Mouse (Mus musculus) heart, embryonic 16.5 days (tissue): ENCODE results near the gene Pqlc2. TPM values are rescaled to one million over a fixed set of nuclear protein-coding genes. Genes with fewer than 3 reads are reported as not detected.

Source experiments
- ATAC-seq: fragments of 200-750 bp; cut with Nextera tagmentation; replicated peaks from 2 replicates; pipeline ENCODE4 v1.8.0; 2017; ENCODE audit warnings: moderate number of reproducible peaks; ENCODE audit not compliant: insufficient read depth, low FRiP score; ENCODE audit errors: extremely low read depth
- H3K27ac ChIP-seq: fragments of 300-500 bp; sonication (generic); 2 replicates; pipeline ENCODE4 v1.5.1; 2014; ENCODE audit warnings: mild to moderate bottlenecking, low read length, control low read depth, moderate library complexity
- H3K27me3 ChIP-seq: fragments of 300-500 bp; sonication (generic); 2 replicates; pipeline ENCODE4 v1.6.1; 2014; ENCODE audit warnings: low read length, mixed read lengths; ENCODE audit not compliant: control insufficient read depth, insufficient read depth
- H3K36me3 ChIP-seq: fragments of 300-500 bp; sonication (generic); 2 replicates; pipeline ENCODE4 v1.6.1; 2014; ENCODE audit not compliant: control insufficient read depth, insufficient read depth
- H3K4me1 ChIP-seq: fragments of 300-500 bp; sonication (generic); 2 replicates; pipeline ENCODE4 v1.6.1; 2014; ENCODE audit warnings: low read length, mixed read lengths; ENCODE audit not compliant: control insufficient read depth, insufficient read depth
- H3K4me2 ChIP-seq: fragments of 300-500 bp; sonication (generic); 2 replicates; pipeline ENCODE4 v1.6.1; 2014; ENCODE audit warnings: low read depth, mild to moderate bottlenecking, control low read depth, low read length
- H3K4me3 ChIP-seq: fragments of 300-500 bp; sonication (generic); 2 replicates; pipeline ENCODE4 v1.5.1; 2014; ENCODE audit warnings: mild to moderate bottlenecking, control low read depth, low read length
- H3K9ac ChIP-seq: fragments of 300-500 bp; sonication (generic); 2 replicates; pipeline ENCODE4 v1.6.1; 2014; ENCODE audit warnings: low read length, control low read depth
- H3K9me3 ChIP-seq: fragments of 300-500 bp; sonication (generic); replicated peaks from 2 replicates; pipeline ENCODE4 v1.6.1; 2016; ENCODE audit warnings: low read length; ENCODE audit not compliant: control insufficient read depth
- WGBS: fragments of 180-500 bp; shearing (Covaris S2); extraction: QIAGEN DNeasy Blood & Tissue Kit; methylation state at CpG from one replicate; pipeline ENCODE4 v1.1.7; 2014; 5-methylcytosine and 5-hydroxymethylcytosine counted together
- polyA plus RNA-seq: library from polyadenylated mRNA; unstranded; fragments of >200 nt; fragmentation: Nextera tagmentation; extraction: Ambion mirVana; gene quantifications from 2 replicates; pipeline ENCODE4 v1.2.1, GENCODE M21; 2015

Gene Pqlc2
- polyA plus RNA-seq, 1 experiment from 2014 or later, result 8.9 TPM

DNA sequence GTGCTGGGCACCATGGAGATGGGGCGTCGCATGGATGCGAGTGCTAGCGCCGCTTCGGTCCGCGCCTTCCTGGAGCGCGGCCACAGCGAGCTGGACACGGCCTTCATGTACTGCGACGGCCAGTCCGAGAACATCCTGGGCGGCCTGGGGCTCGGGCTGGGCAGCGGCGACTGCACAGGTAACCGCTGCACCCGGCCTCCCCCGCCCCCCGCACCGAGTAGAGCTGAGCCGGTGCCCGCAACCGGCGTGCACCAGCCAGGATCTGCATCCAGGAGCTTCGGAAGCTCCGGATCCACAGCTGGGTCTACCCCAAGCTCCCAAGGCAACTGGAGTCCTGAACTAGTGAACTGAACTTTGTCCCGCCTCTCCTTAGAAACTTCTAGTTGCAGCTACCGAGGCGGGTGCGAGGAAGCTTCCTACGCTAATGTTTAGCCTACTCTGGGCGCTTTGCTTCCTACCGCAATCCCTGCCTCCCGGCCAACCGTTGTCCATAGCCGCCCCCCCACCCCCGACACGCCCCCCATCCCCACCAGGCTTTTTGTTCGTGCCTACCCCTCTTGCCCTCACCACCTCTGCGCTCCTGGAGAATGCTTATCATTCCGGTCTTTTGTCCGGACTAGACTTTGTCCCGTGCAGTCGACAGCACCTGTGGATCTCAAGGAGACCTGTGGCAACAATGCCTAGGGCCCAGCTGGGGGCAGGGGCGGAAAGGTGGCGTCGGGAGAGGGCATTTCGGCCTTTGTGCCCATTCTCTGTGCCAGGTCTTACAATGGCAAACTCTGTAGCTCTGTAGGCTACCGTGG, 592 bp upstream of the Pqlc2 start:
- H3K4me2 ChIP-seq, result peak overlapping the region; percentile 99
- 2% methylated on average over 53 of the region's 53 CpGs for WGBS

DNA sequence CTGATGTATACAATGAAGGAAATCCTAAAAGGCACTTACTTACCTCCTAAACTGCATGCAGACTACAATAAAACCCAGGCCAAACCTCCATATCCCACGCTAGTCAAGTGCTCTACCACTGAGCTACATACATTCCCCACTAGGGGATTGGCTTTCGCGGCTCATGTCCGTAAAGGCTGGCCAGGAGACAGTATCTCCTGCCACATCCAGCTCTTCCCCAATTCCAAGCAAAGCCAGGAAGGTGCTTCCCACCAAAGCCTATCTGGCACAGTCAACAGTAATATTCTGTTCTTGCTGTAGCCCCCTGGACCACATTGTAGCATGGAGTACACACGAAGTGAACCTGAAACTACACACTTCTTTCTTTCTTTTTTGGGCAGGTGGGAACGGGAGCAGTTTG, 857 bp downstream of the Pqlc2 start:
- peak overlapping the region; percentile 99 for H3K4me2 ChIP-seq
- no peak overlapping the region for H3K27ac ChIP-seq
- no peaks in the 10 kb centered on the region for H3K9me3 ChIP-seq
- 23% methylated on average over 6 of the region's 6 CpGs for WGBS
- H3K4me3 ChIP-seq, result peak overlapping the region; percentile 93
- H3K27me3 ChIP-seq, result peaks cover 2% of the 10 kb centered on the region; the same call in 1 of the 2 replicates
- no peak for ATAC-seq
- H3K4me1 ChIP-seq, result peaks cover 17% of the 10 kb centered on the region
- 0 out of 2 replicates have a peak, but pooled peaks cover 3% of the 10 kb centered on the region for H3K36me3 ChIP-seq
- H3K9ac ChIP-seq, result peak overlapping the region; percentile 96

More for the DNA sequence above, 592 bp upstream of the Pqlc2 start:
- peak overlapping the region; percentile 96 for H3K9ac ChIP-seq
- peaks cover 17% of the 10 kb centered on the region for H3K4me1 ChIP-seq
- peaks cover 2% of the 10 kb centered on the region; the same call in 1 of the 2 replicates for H3K27me3 ChIP-seq
- ATAC-seq, result peak; percentile 74
- no peaks in the 10 kb centered on the region for H3K9me3 ChIP-seq
- H3K36me3 ChIP-seq, result peaks cover 9% of the 10 kb centered on the region
- H3K4me3 ChIP-seq, result peak overlapping the region; percentile 93
- peak overlapping the region; percentile 73 for H3K27ac ChIP-seq

DNA sequence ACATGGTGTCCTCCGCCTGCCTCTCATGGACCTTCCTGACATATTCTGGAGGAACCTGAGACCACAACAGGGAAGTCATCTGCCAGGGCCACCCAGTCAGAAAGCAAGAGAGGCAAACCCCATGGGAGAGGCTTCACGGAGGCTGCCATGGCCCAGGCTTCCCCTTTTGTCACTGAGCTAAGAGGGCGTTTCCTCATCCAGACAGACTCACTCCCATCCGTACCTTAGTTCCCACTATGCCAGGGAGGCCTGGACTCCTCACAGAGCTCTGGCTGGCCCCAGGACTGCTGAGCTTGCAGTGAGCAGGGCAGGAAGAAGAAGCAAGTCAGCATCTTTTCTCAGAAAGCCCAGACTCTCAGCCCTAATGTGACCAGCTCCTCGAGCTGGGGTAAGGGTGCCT, 2.6 kb downstream of the Pqlc2 start:
- no peak overlapping the region for H3K4me3 ChIP-seq
- ATAC-seq, result no peak
- H3K4me1 ChIP-seq, result peaks cover 17% of the 10 kb centered on the region
- H3K36me3 ChIP-seq, result 0 out of 2 replicates have a peak, but pooled peaks cover 3% of the 10 kb centered on the region
- H3K9ac ChIP-seq, result no peak overlapping the region
- H3K4me2 ChIP-seq, result no peak overlapping the region
- no peaks in the 10 kb centered on the region for H3K9me3 ChIP-seq
- peaks cover 2% of the 10 kb centered on the region; the same call in 1 of the 2 replicates for H3K27me3 ChIP-seq
- WGBS, result 82% methylated on average over 5 of the region's 5 CpGs
- no peak overlapping the region for H3K27ac ChIP-seq

DNA sequence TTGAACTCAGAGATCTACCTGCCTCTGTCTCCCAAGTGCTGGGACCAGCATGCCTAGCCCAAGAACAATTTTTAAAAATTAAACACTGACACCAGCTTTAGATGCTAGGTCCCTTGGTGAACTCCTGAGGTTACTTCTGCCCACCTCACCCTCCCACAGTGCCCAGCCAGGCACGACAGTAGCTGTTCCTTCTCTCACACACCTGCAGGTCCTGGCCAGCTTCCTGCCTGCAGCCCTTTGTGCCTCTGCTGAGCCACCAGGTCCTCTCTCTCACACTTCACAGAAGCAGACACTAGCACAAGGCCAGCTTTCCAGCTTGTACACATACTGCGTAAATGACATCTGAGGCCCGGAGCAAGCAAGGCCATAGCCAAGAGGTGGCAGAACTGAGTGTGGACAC, 5.0 kb downstream of the Pqlc2 start:
- no peak for ATAC-seq
- H3K4me3 ChIP-seq, result no peak overlapping the region
- H3K9ac ChIP-seq, result no peak overlapping the region
- 83% methylated on average over 3 of the region's 3 CpGs for WGBS
- no peaks in the 10 kb centered on the region for H3K9me3 ChIP-seq
- no peak overlapping the region for H3K27ac ChIP-seq
- no peak overlapping the region for H3K4me2 ChIP-seq
- peaks cover 10% of the 10 kb centered on the region; the same call in 1 of the 2 replicates for H3K4me1 ChIP-seq
- peaks cover 2% of the 10 kb centered on the region; the same call in 1 of the 2 replicates for H3K27me3 ChIP-seq
- 0 out of 2 replicates have a peak, but pooled peaks cover 3% of the 10 kb centered on the region for H3K36me3 ChIP-seq

DNA sequence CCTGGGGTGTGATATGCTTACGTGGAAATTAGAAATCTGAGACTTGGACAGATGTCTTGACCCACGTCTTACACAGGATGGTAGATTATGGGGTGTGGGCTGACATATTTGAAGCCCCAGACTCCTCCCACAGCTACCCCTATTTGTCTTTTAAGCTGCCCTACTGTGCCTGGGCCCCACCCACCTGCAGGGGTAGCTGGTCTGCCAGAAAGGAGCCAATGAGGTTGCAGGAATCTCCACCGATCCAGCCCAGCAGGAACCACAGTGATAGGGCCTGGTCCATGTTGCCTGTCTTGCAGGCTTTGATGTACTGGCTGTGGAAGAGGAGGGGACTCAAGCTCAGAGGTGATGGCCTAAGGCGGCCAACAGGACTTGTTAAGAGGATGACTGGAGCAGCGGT, 8.3 kb downstream of the Pqlc2 start:
- WGBS, result 65% methylated on average over 5 of the region's 5 CpGs
- Histone ChIP-seq H3K9ac (no peak overlapping the region), H3K9me3 (no peaks in the 10 kb centered on the region), H3K4me2 (no peak overlapping the region), H3K4me3 (no peak overlapping the region), H3K27ac (no peak overlapping the region), H3K36me3 (0 out of 2 replicates have a peak, but pooled peaks cover 2% of the 10 kb centered on the region), H3K4me1 (no peaks in the 10 kb centered on the region), H3K27me3 (no peaks in the 10 kb centered on the region)
- ATAC-seq, result no peak

DNA sequence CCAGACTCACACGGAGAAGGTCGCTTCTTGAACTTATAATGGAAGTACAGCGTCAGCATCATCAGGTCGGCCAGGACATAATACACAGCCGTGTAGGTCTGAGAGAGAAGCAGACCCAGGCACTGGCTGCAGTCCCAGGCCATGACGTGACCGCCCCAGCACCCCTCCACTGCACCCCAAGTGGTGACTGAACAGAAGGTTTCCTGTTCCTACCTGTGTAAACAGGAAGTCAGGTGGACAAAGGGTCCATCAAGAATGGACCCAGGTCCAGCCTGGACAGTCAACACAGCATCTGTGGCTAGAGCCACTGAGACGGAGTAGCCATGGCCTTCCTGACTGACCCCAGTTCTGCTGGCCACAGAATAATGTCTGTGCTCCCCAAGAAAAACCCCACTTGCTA, 8.7 kb downstream of the Pqlc2 start:
- Histone ChIP-seq H3K27me3 (no peaks in the 10 kb centered on the region), H3K9ac (no peak overlapping the region), H3K4me1 (no peaks in the 10 kb centered on the region), H3K36me3 (no peaks in the 10 kb centered on the region), H3K4me3 (no peak overlapping the region), H3K9me3 (no peaks in the 10 kb centered on the region), H3K4me2 (no peak overlapping the region), H3K27ac (no peak overlapping the region)
- no peak for ATAC-seq
- 90% methylated on average over 8 of the region's 8 CpGs for WGBS

DNA sequence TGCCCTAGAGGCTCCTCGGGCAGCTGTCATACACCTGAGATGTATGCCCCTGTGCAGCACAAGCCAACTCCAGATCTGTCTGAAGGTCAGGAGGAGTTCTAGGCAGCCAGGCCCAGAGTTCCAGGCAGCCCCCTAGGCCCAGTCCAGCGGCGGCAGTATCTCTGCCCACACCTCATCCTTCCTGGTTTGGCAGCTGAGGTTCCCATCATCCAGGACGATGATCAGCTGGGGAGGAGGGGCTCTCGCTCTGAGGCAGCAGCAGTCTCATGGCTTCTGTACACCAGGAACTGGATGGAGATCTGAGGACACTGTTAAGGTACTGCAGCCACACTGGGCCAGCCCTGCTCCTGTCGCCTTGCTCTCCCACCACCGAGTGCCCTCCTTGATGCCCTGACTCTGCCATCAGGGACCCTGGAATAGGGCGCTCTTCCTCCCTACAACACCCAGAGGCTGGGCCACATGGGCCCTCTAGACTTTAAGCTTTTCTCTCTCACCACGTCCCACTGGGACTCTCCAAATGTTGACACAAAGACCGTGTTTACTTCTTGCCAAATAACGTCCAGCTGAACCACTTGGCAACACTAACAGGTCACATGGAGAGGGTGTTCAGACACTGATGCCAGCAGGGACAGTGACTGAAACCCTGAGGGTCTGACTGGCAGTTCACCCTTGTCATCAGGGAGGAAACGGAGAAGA, 11.7 kb downstream of the Pqlc2 start:
- Histone ChIP-seq H3K27ac (no peak overlapping the region), H3K4me2 (no peak overlapping the region), H3K4me1 (no peaks in the 10 kb centered on the region), H3K9me3 (no peaks in the 10 kb centered on the region), H3K9ac (no peak overlapping the region), H3K36me3 (no peaks in the 10 kb centered on the region), H3K4me3 (no peak overlapping the region), H3K27me3 (no peaks in the 10 kb centered on the region)
- 67% methylated on average over 12 of the region's 12 CpGs for WGBS
- ATAC-seq, result no peak

DNA sequence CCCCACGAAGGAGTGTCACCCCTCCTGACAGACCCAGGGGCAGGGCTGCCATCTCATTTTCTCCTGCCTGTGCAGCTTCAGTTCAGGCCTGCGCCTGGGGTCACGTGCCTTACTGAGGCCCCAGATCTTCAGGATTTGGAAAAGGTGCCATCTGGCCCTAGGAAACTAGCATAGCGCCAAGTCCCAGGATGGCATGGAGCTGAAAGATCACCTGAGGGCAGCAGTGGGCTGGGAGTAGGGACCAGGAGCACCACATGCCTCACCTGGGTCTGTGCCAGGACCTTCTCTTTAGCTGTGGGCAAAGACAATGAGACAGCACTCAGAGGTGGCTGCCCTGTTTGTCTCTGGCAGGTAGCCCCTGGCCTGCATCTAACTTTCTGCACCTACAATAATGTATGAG, 12.9 kb downstream of the Pqlc2 start:
- H3K9me3 ChIP-seq, result no peaks in the 10 kb centered on the region
- 86% methylated on average over 4 of the region's 4 CpGs for WGBS
- no peak overlapping the region for H3K9ac ChIP-seq
- no peaks in the 10 kb centered on the region for H3K4me1 ChIP-seq
- H3K4me3 ChIP-seq, result no peak overlapping the region
- no peaks in the 10 kb centered on the region for H3K27me3 ChIP-seq
- H3K4me2 ChIP-seq, result no peak overlapping the region
- no peak overlapping the region for H3K27ac ChIP-seq
- ATAC-seq, result no peak
- no peaks in the 10 kb centered on the region for H3K36me3 ChIP-seq

DNA sequence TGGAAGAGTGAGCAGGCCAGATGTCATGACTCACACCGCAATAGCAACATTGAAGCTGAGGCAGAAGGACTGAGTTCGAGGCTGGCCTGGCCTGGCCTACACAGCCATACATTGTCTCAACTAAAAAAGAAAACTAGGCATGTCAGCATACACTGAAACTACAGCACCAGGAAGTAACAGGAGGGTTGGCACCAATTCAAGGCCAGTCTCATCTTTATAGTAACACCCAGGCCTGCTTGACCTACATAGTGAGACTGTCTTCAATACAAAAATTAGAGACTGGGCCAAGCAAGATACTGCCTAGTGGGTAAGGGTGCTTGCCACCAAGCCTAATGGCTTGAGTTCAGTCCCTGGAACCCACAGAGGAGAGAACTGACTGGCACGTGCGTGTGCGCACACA, 18.5 kb downstream of the Pqlc2 start:
- Histone ChIP-seq H3K9me3 (no peaks in the 10 kb centered on the region), H3K36me3 (peaks cover 26% of the 10 kb centered on the region), H3K4me3 (no peak overlapping the region), H3K27ac (no peak overlapping the region), H3K4me2 (no peak overlapping the region), H3K27me3 (no peaks in the 10 kb centered on the region), H3K4me1 (0 out of 2 replicates have a peak, but pooled peaks cover 3% of the 10 kb centered on the region), H3K9ac (no peak overlapping the region)
- no peak for ATAC-seq
- 97% methylated on average over 5 of the region's 5 CpGs for WGBS
